Mouse (Mus musculus) layer of hippocampus, adult 2 months (tissue): ENCODE measurements around the gene Kdm4a. TPM values are rescaled to one million over a fixed set of nuclear protein-coding genes. Genes with fewer than 3 reads are reported as not detected.

Experiments
- DNase-seq, 2 experiments: peaks; one replicate each; pipeline ENCODE4 v3.0.0; 2022; ENCODE audit warnings: low spot score in 2 of 2
- H3K27ac ChIP-seq: fragments of 200-600 bp; 2 replicates; pipeline ENCODE4 v1.8.1; 2022
- H3K4me3 ChIP-seq: fragments of 200-600 bp; 2 replicates; pipeline ENCODE4 v1.8.1; 2022; ENCODE audit warnings: mild to moderate bottlenecking
- CTCF ChIP-seq: fragments of 200-600 bp; conservative IDR thresholded peaks from 2 replicates; pipeline ENCODE4 v1.8.1; 2022; ENCODE audit warnings: antibody characterized with exemption, mild to moderate bottlenecking, moderate library complexity
- total RNA-seq, 2 experiments: library from RNA; stranded (reverse); gene quantifications; 2 replicates each; pipeline ENCODE4 v1.2.3; 2021

Kdm4a gene
- total RNA-seq, 2 experiments from 2014 or later = 48.8 to 50.1 TPM

DNA sequence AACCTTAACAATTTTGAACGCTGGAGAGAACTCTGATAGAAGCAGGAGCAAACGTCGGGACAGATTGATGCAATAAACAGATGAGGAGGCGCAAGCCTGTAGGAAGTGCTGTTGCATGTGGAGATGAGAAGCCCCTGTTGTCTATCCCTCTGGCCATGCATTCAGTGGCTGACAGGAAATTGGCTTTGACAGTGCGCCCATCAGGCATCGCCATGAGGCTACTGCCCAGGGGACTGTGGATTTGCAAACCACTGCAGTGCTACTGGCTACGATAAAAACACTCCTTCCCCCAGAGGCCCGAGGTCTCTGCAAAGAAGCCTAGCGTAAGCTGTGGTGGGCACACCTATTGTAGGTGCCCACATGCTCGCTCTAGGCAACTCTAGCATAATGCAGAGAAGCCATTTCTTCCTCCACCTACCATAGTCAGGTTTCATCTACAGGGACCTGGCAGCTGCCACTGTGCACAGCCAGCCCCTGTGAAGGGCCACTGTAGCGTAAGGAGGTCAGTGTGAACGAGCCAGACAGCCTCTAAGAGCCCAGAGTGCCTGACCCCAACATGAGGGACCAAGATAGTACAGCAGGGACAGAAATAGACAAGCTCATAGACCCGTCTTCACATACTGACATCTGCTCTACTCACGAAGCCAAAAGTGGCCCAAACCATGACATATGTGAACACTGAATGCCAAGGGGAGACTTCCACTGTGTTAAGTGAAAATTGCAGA lies 29.7 kb downstream of the Kdm4a start:
- no peak for TF ChIP-seq CTCF
- Histone ChIP-seq H3K27ac (peak overlapping the region; percentile 85), H3K4me3 (no peak overlapping the region)
- DNase-seq = no peak

DNA sequence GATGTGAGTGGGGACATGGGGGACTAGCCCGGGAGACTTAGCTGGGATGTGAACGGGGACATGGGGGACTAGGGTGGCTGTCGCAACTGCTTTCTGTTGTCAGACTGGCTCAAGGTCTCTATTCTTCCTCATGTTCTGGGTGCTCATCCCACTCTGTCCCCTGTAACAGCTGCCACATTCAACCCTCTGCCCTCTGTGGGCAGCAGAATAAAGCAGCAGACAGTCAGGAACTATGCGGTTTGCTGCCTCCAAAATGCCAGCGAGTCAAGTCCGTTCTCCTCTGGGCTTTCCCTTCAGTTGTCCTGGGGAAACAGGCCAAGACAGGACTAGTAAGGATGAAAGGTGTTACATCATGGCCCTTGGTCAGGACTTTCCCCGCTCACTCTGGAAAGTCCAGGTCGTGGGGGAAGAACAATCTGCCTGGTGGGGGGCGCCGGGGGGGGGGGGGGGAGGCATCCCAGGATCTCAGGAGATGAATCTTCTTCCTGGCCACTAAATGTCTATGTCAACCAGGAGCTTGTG lies 30.7 kb downstream of the Kdm4a start:
- TF ChIP-seq CTCF = no peak
- peak overlapping the region; percentile 85 for H3K27ac ChIP-seq
- no peak for DNase-seq
- no peak overlapping the region for H3K4me3 ChIP-seq

GRCm38 (mm10) chr4:118148317-118148687 lies 31.5 kb downstream of the Kdm4a start:
- TF ChIP-seq CTCF = no peak
- no peak overlapping the region for H3K4me3 ChIP-seq
- no peak for DNase-seq
- peak overlapping the region; percentile 85 for H3K27ac ChIP-seq

DNA sequence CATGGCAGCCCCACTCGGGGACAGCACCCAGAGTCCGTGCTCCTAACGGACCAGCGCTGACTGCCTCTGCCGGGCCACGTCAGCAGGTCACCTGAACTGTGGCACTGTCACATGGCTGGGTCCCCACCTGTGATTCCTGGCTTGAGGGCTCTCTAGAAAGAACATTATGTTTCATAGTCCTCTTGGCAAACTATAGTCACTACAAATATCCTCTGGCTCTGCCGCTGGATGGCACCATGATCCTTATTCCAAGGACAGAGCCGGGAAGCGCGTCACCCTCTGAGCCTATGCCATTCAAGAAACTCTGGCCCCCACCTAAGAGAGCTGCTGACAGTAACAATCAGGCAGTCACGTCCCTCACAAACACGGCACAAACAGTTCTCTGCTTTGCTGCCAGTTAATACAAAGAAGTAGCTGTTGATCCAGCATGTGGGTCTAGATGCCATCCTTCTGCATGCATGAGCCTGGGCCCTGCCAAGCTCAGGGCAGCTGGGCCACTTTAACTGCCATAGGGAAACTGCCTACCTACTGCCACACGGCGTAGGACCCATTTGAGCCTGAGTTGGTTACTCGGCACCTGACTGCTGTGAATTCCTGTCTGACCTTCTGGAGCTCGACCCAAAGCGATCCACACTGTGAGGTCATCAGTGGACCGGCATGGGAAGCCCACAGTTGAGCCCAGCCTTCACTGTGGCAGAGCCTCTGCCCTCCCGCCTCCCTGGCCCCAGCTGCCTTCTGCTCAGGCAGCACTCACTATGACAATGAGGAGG lies 32.1 kb downstream of the Kdm4a start:
- DNase-seq = peak; percentile 53 to 55
- TF ChIP-seq CTCF = peak; percentile 47
- Histone ChIP-seq H3K27ac (peak overlapping the region; percentile 85), H3K4me3 (no peak overlapping the region)

- Histone ChIP-seq H3K4me3 (no peak overlapping the region), H3K27ac (peak overlapping the region; percentile 85)
- no peak for TF ChIP-seq CTCF
- no peak for DNase-seq
Measured at GRCm38 (mm10) chr4:118147090-118147489, 32.8 kb downstream of the Kdm4a start.

GRCm38 (mm10) chr4:118144324-118144723 lies 35.5 kb downstream of the Kdm4a start:
- DNase-seq = no peak
- peak overlapping the region; percentile 29; the same call in 1 of the 2 replicates for H3K27ac ChIP-seq
- TF ChIP-seq CTCF = no peak
- no peak overlapping the region for H3K4me3 ChIP-seq

GRCm38 (mm10) chr4:118143679-118144078 lies 36.2 kb downstream of the Kdm4a start:
- TF ChIP-seq CTCF = no peak
- no peak overlapping the region for H3K4me3 ChIP-seq

GRCm38 (mm10) chr4:118141511-118141910 lies 38.3 kb downstream of the Kdm4a start:
- Histone ChIP-seq H3K27ac (no peak overlapping the region), H3K4me3 (no peak overlapping the region)
- DNase-seq = no peak
- TF ChIP-seq CTCF = no peak

More at GRCm38 (mm10) chr4:118143679-118144078, 36.2 kb downstream of the Kdm4a start:
- no peak for DNase-seq
- peak overlapping the region; percentile 29; the same call in 1 of the 2 replicates for H3K27ac ChIP-seq

DNA sequence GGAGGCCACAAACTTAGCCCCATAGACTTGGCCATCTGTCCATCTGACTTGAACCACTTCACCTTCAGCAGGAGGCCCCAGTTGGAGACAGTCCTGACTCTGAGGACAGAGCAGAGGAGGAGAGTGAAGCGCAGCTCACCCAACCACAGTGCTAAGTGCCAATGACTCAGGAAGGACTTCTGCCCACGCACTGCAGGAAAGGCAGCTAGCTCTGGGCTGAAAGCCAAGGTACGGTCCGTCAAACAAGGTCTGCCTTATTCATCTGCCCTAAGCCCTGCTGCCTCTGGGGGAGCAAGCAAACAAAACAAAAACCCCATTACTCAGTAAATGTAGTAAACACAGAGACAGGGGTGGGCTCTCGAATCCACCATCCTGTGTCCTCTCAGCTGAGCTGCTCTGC lies 41.0 kb downstream of the Kdm4a start:
- peak overlapping the region; percentile 80 for H3K27ac ChIP-seq
- peak; percentile 58 to 59 for DNase-seq
- H3K4me3 ChIP-seq = no peak overlapping the region
- peak; percentile 36 for TF ChIP-seq CTCF

DNA sequence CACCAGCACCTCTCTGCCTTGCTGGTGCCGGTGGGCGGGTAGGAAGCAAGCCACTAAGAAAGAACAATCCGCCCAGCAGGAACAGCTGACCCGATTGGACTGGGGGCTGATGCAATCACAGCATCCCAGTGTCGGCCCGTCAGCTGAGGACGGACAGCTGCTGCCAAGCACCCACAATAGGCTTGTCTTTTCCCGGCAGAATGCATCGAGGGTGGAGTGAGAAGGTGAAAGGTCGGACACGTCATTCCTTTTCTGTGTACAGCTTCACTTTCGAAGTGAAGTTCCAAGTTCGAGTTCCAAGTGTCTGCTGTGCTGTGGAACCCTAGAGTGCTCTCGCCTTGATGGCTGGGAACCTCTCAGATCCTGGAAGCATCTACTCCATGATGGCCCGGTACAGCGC lies 42.0 kb downstream of the Kdm4a start:
- DNase-seq = no peak
- Histone ChIP-seq H3K27ac (peak overlapping the region; percentile 80), H3K4me3 (no peak overlapping the region)
- TF ChIP-seq CTCF = no peak

GRCm38 (mm10) chr4:118137311-118137710 lies 42.5 kb downstream of the Kdm4a start:
- H3K27ac ChIP-seq = peak overlapping the region; percentile 80
- H3K4me3 ChIP-seq = no peak overlapping the region
- DNase-seq = no peak
- no peak for TF ChIP-seq CTCF

GRCm38 (mm10) chr4:118135414-118135813 lies 44.4 kb downstream of the Kdm4a start:
- H3K27ac ChIP-seq = peak overlapping the region; percentile 90
- no peak for DNase-seq

More at GRCm38 (mm10) chr4:118135414-118135813, 44.4 kb downstream of the Kdm4a start:
- peak overlapping the region; percentile 84 for H3K4me3 ChIP-seq
- no peak for TF ChIP-seq CTCF
